Mouse (Mus musculus) hindbrain, embryonic 11.5 days (tissue): ENCODE results near the gene Ugt1a8. TPM values are rescaled to one million over a fixed set of nuclear protein-coding genes. Genes with fewer than 3 reads are reported as not detected.

ENCODE experiments used
- ATAC-seq: fragments of 200-750 bp; cut with Nextera tagmentation; 2 replicates; pipeline ENCODE4 v1.8.0; 2017; ENCODE audit warnings: mild to moderate bottlenecking, moderate TSS enrichment, moderate library complexity; ENCODE audit not compliant: low FRiP score
- DNase-seq: peaks from one replicate; pipeline ENCODE4 v3.0.0-alpha.2; 2015; ENCODE audit warnings: low spot score
- H3K27ac ChIP-seq: fragments of 300-500 bp; sonication (generic); 2 replicates; pipeline ENCODE4 v1.5.1; 2014; ENCODE audit warnings: mild to moderate bottlenecking, low read depth, low read length
- H3K27me3 ChIP-seq: fragments of 300-500 bp; sonication (generic); 2 replicates; pipeline ENCODE4 v1.6.1; 2014; ENCODE audit warnings: mild to moderate bottlenecking, low read length, moderate library complexity, mixed read lengths; ENCODE audit not compliant: control insufficient read depth, insufficient read depth
- H3K36me3 ChIP-seq: fragments of 300-500 bp; sonication (generic); 2 replicates; pipeline ENCODE4 v1.6.1; 2014; ENCODE audit warnings: mild to moderate bottlenecking, low read length, moderate library complexity, mixed read lengths; ENCODE audit not compliant: control insufficient read depth, insufficient read depth
- H3K4me1 ChIP-seq: fragments of 300-500 bp; sonication (generic); replicated peaks from 2 replicates; pipeline ENCODE4 v1.6.1; 2014; ENCODE audit warnings: low read length, mixed read lengths; ENCODE audit not compliant: control insufficient read depth, insufficient read depth
- H3K4me2 ChIP-seq: fragments of 300-500 bp; sonication (generic); replicated peaks from 2 replicates; pipeline ENCODE4 v1.6.1; 2014; ENCODE audit warnings: mild to moderate bottlenecking, low read depth, low read length
- H3K4me3 ChIP-seq: fragments of 300-500 bp; sonication (generic); 2 replicates; pipeline ENCODE4 v1.5.1; 2014; ENCODE audit warnings: low read depth, low read length
- H3K9ac ChIP-seq: fragments of 300-500 bp; sonication (generic); 2 replicates; pipeline ENCODE4 v1.6.1; 2014; ENCODE audit warnings: low read depth, low read length
- H3K9me3 ChIP-seq: fragments of 300-500 bp; sonication (generic); 2 replicates; pipeline ENCODE4 v1.6.1; 2016; ENCODE audit warnings: low read length; ENCODE audit not compliant: control insufficient read depth
- WGBS: fragments of 180-500 bp; shearing (Covaris S2); extraction: QIAGEN DNeasy Blood & Tissue Kit; methylation state at CpG from one replicate; pipeline ENCODE4 v1.1.7; 2014; 5-methylcytosine and 5-hydroxymethylcytosine counted together
- polyA plus RNA-seq: library from polyadenylated mRNA; unstranded; fragments of >200 nt; fragmentation: Nextera tagmentation; extraction: Ambion mirVana; gene quantifications from 2 replicates; pipeline ENCODE4 v1.2.1, GENCODE M21; 2014

The Ugt1a8 gene
- polyA plus RNA-seq, 1 experiment from 2014 or later, result not detected

DNA sequence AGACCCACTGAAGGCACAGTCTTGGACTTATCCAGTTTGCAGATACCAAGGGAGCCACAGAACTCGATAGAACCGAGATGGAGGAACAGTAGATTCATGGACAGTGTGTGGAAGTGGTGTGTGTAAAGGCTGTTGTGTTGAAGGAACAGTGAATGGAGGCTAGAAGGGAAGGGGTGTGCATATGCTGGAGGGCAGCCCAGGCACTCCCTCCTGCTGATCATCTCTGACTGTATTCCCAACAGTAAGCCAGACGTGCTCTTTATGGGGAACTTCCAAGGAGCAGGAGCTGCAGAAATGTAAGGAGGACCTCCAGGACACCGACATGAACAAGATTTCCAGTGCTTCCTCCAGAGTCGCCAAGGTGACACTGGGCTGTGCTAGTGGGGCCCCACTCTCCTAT is 162.4 kb downstream of the Ugt1a8 start:
- Histone ChIP-seq H3K27me3 (no peaks in the 10 kb centered on the region), H3K9ac (no peak overlapping the region), H3K4me1 (no peaks in the 10 kb centered on the region), H3K36me3 (no peaks in the 10 kb centered on the region), H3K4me3 (no peak overlapping the region), H3K27ac (no peak overlapping the region), H3K9me3 (peaks cover 93% of the 10 kb centered on the region), H3K4me2 (no peak overlapping the region)
- WGBS, result 80% methylated on average over 5 of the region's 5 CpGs
- no peak for DNase-seq
- no peak for ATAC-seq

GRCm38 (mm10) chr1:88253106-88253505 is 165.5 kb downstream of the Ugt1a8 start:
- DNase-seq (no peak), ATAC-seq (no peak)
- H3K4me3 ChIP-seq, result no peak overlapping the region
- H3K36me3 ChIP-seq, result peaks cover 6% of the 10 kb centered on the region; the same call in 1 of the 2 replicates
- H3K27me3 ChIP-seq, result no peaks in the 10 kb centered on the region
- no peak overlapping the region for H3K27ac ChIP-seq
- WGBS, result 78% methylated on average over 8 of the region's 8 CpGs
- H3K9ac ChIP-seq, result no peak overlapping the region
- no peaks in the 10 kb centered on the region for H3K4me1 ChIP-seq
- peaks cover 93% of the 10 kb centered on the region for H3K9me3 ChIP-seq
- no peak overlapping the region for H3K4me2 ChIP-seq

GRCm38 (mm10) chr1:88253540-88253939 is 165.9 kb downstream of the Ugt1a8 start:
- Histone ChIP-seq H3K27me3 (no peaks in the 10 kb centered on the region), H3K36me3 (peaks cover 6% of the 10 kb centered on the region; the same call in 1 of the 2 replicates), H3K27ac (no peak overlapping the region), H3K4me2 (no peak overlapping the region), H3K4me1 (no peaks in the 10 kb centered on the region), H3K4me3 (no peak overlapping the region), H3K9ac (no peak overlapping the region), H3K9me3 (peaks cover 89% of the 10 kb centered on the region)
- no peak for ATAC-seq
- DNase-seq, result no peak
- WGBS, result 74% methylated on average over 6 of the region's 6 CpGs

DNA sequence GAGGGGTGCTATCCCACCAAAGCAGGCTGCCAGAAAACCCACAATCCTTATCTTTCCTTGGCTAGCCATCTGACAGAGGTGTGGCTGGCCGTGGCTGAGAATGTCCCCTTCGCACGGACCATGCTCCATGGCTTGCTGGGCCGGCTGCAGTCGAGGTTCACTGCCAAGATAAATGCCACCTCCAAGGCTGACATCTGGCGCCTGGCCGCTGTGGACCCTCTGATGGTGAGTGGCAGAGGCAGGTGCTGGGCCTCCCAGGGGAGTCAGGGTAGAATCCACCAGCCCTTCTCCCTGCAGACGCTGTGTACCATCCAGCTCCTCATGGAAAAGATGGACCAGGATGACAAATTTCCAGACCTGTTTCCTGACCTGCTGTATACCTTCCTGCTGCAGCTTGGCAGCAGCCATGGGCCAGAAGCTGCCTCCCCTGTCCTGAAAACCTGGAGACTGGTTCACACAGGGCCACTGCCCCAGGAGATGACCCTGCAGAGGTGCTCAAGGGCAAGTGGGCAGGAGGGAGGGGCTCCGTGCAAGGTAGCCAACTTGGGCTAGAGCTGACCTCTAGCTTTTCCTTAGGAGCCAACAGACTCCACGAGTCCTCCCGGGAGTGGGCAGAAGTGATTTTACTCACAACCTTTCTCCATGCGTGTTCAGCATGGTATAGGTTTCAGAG is 167.3 kb downstream of the Ugt1a8 start:
- no peaks in the 10 kb centered on the region for H3K4me1 ChIP-seq
- H3K36me3 ChIP-seq, result peaks cover 8% of the 10 kb centered on the region; the same call in 1 of the 2 replicates
- no peak for DNase-seq
- H3K27ac ChIP-seq, result no peak overlapping the region
- 87% methylated on average over 12 of the region's 12 CpGs for WGBS
- H3K4me2 ChIP-seq, result no peak overlapping the region
- H3K27me3 ChIP-seq, result no peaks in the 10 kb centered on the region
- H3K9me3 ChIP-seq, result peaks cover 81% of the 10 kb centered on the region
- no peak for ATAC-seq
- H3K4me3 ChIP-seq, result no peak overlapping the region
- H3K9ac ChIP-seq, result no peak overlapping the region

DNA sequence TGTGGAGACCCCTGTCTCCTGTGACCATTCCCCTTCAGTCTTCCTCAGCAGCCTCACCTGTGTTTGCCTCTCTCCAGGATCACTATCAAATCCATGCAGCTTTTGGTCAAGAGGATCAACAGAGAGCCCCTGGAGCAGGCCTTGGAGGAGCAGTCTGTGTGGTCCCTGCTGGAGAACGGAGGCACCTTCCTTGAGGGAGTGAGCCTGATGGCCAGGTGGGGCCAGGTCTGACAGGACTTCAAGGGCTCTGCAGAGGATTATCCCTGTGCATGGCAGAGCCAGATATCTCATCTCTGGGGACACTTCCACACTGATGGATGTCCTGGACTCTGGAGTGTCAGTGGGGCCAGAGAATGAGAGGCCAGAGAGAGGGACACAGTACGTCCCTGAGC is 167.8 kb downstream of the Ugt1a8 start:
- H3K4me1 ChIP-seq, result no peaks in the 10 kb centered on the region
- H3K4me3 ChIP-seq, result no peak overlapping the region
- DNase-seq, result no peak
- H3K9me3 ChIP-seq, result peaks cover 77% of the 10 kb centered on the region
- no peak overlapping the region for H3K4me2 ChIP-seq
- no peak overlapping the region for H3K9ac ChIP-seq
- H3K27me3 ChIP-seq, result no peaks in the 10 kb centered on the region
- no peak for ATAC-seq
- peaks cover 8% of the 10 kb centered on the region; the same call in 1 of the 2 replicates for H3K36me3 ChIP-seq
- 57% methylated on average over 2 of the region's 2 CpGs for WGBS
- H3K27ac ChIP-seq, result no peak overlapping the region

DNA sequence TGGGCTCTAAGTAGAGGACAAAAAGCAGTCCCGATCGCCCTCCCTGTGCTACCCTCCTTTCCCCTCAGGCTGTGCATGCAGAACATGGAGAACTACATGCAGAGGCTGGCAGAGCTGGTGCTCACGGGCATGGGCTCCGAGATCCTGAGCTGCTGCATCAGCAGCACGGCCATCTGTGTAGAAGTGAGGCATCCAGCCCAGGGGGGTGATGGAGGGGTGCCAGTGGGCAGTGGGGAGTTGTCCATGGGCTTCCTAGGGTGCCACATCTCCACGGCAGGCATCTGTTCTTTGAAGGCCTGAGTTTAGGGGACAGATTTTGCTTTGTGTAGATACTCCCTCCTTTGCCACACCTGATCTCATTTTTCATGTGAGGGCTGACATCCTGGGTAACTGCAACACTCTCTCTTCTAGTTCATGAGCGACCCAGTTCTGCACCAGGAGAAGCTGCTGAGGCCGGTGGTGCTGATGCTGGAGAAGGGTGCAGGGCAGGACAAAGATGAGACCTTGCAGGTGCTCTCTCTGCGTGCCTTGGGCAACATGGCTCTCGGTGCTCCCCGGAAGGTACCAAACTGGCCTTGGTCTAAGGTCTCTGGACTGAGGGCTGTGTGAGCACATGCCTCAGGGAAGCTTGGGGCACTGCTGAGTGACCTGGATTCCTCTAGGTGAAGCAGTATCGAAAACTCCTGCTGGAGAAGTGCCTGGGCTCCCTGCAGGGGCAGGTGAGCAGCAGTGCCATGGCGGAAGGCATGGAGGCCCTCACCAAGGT is 168.6 kb downstream of the Ugt1a8 start:
- H3K4me3 ChIP-seq, result no peak overlapping the region
- peaks cover 10% of the 10 kb centered on the region for H3K36me3 ChIP-seq
- 82% methylated on average over 13 of the region's 13 CpGs for WGBS
- no peaks in the 10 kb centered on the region for H3K27me3 ChIP-seq
- no peak overlapping the region for H3K4me2 ChIP-seq
- DNase-seq (no peak), ATAC-seq (no peak)
- no peak overlapping the region for H3K27ac ChIP-seq
- no peak overlapping the region for H3K9ac ChIP-seq
- no peaks in the 10 kb centered on the region for H3K4me1 ChIP-seq
- peaks cover 77% of the 10 kb centered on the region for H3K9me3 ChIP-seq

- H3K36me3 ChIP-seq, result peaks cover 15% of the 10 kb centered on the region
- ATAC-seq (no peak), DNase-seq (no peak)
- H3K9me3 ChIP-seq, result peaks cover 72% of the 10 kb centered on the region
- H3K4me3 ChIP-seq, result no peak overlapping the region
- H3K27ac ChIP-seq, result no peak overlapping the region
- H3K27me3 ChIP-seq, result no peaks in the 10 kb centered on the region
- no peak overlapping the region for H3K9ac ChIP-seq
- H3K4me1 ChIP-seq, result no peaks in the 10 kb centered on the region
- WGBS, result 81% methylated on average over 10 of the region's 10 CpGs
- H3K4me2 ChIP-seq, result no peak overlapping the region
Observed at GRCm38 (mm10) chr1:88256886-88257663, 169.5 kb downstream of the Ugt1a8 start.

GRCm38 (mm10) chr1:88257681-88258080 is 170.1 kb downstream of the Ugt1a8 start:
- DNase-seq (no peak), ATAC-seq (no peak)
- Histone ChIP-seq H3K4me1 (no peaks in the 10 kb centered on the region), H3K27me3 (no peaks in the 10 kb centered on the region), H3K27ac (no peak overlapping the region), H3K4me2 (no peak overlapping the region), H3K4me3 (no peak overlapping the region), H3K36me3 (peaks cover 18% of the 10 kb centered on the region), H3K9me3 (peaks cover 66% of the 10 kb centered on the region), H3K9ac (no peak overlapping the region)
- 80% methylated on average over 6 of the region's 6 CpGs for WGBS
